Mouse (Mus musculus) thymus, postnatal 36 days (tissue): Measurements from ENCODE around the gene Thap7.
"Not testable (repeated sequence)": the region's sequence is repeated elsewhere in the genome, so short reads cannot be mapped to it uniquely, and the experiment has no call there.

Experiments used
- DNase-seq, 2 experiments: peaks; one replicate each; pipeline ENCODE4 v3.0.0; 2022; ENCODE audit warnings: mixed read lengths in 2 of 2

Thap7 gene

GRCm38 (mm10) chr16:17529981-17530586, 852 bp downstream of the Thap7 start:
- no peak for DNase-seq

GRCm38 (mm10) chr16:17528276-17528675, 2.7 kb downstream of the Thap7 start:
- DNase-seq, result no peak

- DNase-seq, result no peak
Observed at GRCm38 (mm10) chr16:17527606-17528005, 3.3 kb downstream of the Thap7 start.

GRCm38 (mm10) chr16:17526223-17526622, 4.7 kb downstream of the Thap7 start:
- no peak for DNase-seq

GRCm38 (mm10) chr16:17525524-17525923, 5.4 kb downstream of the Thap7 start:
- no peak for DNase-seq

- DNase-seq, result no peak
Observed at GRCm38 (mm10) chr16:17524156-17524555, 6.8 kb downstream of the Thap7 start.

- no peak for DNase-seq
Observed at GRCm38 (mm10) chr16:17518910-17519309, 12.0 kb downstream of the Thap7 start.

GRCm38 (mm10) chr16:17511431-17511830, 19.5 kb downstream of the Thap7 start:
- DNase-seq, result no peak

GRCm38 (mm10) chr16:17510686-17511085, 20.2 kb downstream of the Thap7 start:
- DNase-seq, result no peak

- DNase-seq, result no peak
Observed at GRCm38 (mm10) chr16:17510143-17510542, 20.8 kb downstream of the Thap7 start.

GRCm38 (mm10) chr16:17509240-17509597, 21.7 kb downstream of the Thap7 start:
- no peak for DNase-seq

- peak; percentile 86 for DNase-seq
Observed at GRCm38 (mm10) chr16:17508546-17509239, 22.2 kb downstream of the Thap7 start, which contains the start of gene Lztr1. Lztr1 (plus strand) TSS chr16:17508688.

- DNase-seq, result not testable (repeated sequence)
Observed at GRCm38 (mm10) chr16:17508031-17508430, 22.9 kb downstream of the Thap7 start.

- no peak for DNase-seq
Observed at GRCm38 (mm10) chr16:17507018-17507552, 23.9 kb downstream of the Thap7 start.

GRCm38 (mm10) chr16:17502681-17503080, 28.3 kb downstream of the Thap7 start:
- no peak for DNase-seq

GRCm38 (mm10) chr16:17499249-17499883, 31.6 kb downstream of the Thap7 start:
- DNase-seq, result no peak

- no peak for DNase-seq
Observed at GRCm38 (mm10) chr16:17496499-17497305, 34.2 kb downstream of the Thap7 start.

- no peak for DNase-seq
Observed at GRCm38 (mm10) chr16:17491896-17492561, 38.9 kb downstream of the Thap7 start.

GRCm38 (mm10) chr16:17491154-17491553, 39.8 kb downstream of the Thap7 start:
- DNase-seq, result no peak

GRCm38 (mm10) chr16:17489469-17490111, 41.3 kb downstream of the Thap7 start, which contains the start of gene Aifm3:
Aifm3 (plus strand) TSS chr16:17489611.
- DNase-seq, result peak; percentile 31 to 48
